Mouse (Mus musculus): ENCODE measurements at regions not wholly inside any gene's neighbourhood (a gene's known extent, or its start where the extent isn't known, plus 50 kb on each side); places are given as distances from the start of the nearest gene placed in this dataset.
A peak's percentile ranks its signal among the peaks of the same experiment; 100 is the strongest.

DNA sequence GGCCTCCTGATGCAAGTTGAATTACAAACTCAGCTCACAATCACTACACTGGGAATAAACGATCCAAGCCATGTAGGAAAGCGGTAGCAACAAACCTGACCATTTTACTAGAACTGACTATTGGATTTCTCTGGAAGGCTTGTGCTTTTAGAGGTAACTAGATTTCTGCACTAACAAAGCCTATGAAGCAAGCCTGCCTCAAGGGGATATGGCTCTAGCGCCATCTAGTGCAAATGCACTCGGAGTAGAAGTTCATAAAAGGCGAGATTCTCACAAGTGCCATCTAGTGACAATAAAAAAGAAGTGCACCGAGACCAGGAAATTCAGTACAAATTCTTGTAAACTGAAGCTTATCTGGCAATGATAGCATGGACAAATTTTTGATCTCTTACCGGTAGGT is 364.9 kb upstream of the Fmr1 start:
- DNase-seq = peak; percentile 63

Data from kidney, adult 11 months (tissue).